Mouse (Mus musculus) intestine, embryonic 16.5 days (tissue): ENCODE data around the gene Gabarapl2. TPM values are rescaled to one million over a fixed set of nuclear protein-coding genes. Genes with fewer than 3 reads are reported as not detected.
A peak's percentile ranks its signal among the peaks of the same experiment; 100 is the strongest.

ENCODE experiments used
- ATAC-seq: fragments of 200-750 bp; cut with Nextera tagmentation; 2 replicates; pipeline ENCODE4 v1.8.0; 2017; ENCODE audit warnings: moderate TSS enrichment, moderate library complexity
- H3K27ac ChIP-seq: fragments of 300-500 bp; sonication (generic); 2 replicates; pipeline ENCODE4 v1.5.1; 2014; ENCODE audit warnings: mild to moderate bottlenecking, low read length
- H3K27me3 ChIP-seq: fragments of 300-500 bp; sonication (generic); replicated peaks from 2 replicates; pipeline ENCODE4 v1.6.1; 2014; ENCODE audit warnings: low read length, control low read depth, mixed read lengths; ENCODE audit not compliant: control insufficient read depth, insufficient read depth
- H3K36me3 ChIP-seq: fragments of 300-500 bp; sonication (generic); 2 replicates; pipeline ENCODE4 v1.6.1; 2014; ENCODE audit warnings: low read length, control low read depth; ENCODE audit not compliant: control insufficient read depth, insufficient read depth
- H3K4me1 ChIP-seq: fragments of 300-500 bp; sonication (generic); 2 replicates; pipeline ENCODE4 v1.6.1; 2014; ENCODE audit warnings: low read length, control low read depth, mixed read lengths; ENCODE audit not compliant: control insufficient read depth, insufficient read depth
- H3K4me2 ChIP-seq: fragments of 300-500 bp; sonication (generic); 2 replicates; pipeline ENCODE4 v1.6.1; 2014; ENCODE audit warnings: low read depth, low read length, control low read depth
- H3K4me3 ChIP-seq: fragments of 300-500 bp; sonication (generic); 2 replicates; pipeline ENCODE4 v1.5.1; 2014; ENCODE audit warnings: mild to moderate bottlenecking, low read length
- H3K9ac ChIP-seq: fragments of 300-500 bp; sonication (generic); 2 replicates; pipeline ENCODE4 v1.6.1; 2014; ENCODE audit warnings: low read depth, low read length
- H3K9me3 ChIP-seq: fragments of 300-500 bp; sonication (generic); 2 replicates; pipeline ENCODE4 v1.6.1; 2016; ENCODE audit warnings: low read length, control low read depth; ENCODE audit not compliant: control insufficient read depth
- WGBS: fragments of 180-500 bp; shearing (Covaris S2); extraction: QIAGEN DNeasy Blood & Tissue Kit; methylation state at CpG from one replicate; pipeline ENCODE4 v1.1.7; 2014; 5-methylcytosine and 5-hydroxymethylcytosine counted together
- polyA plus RNA-seq: library from polyadenylated mRNA; unstranded; fragments of >200 nt; fragmentation: Nextera tagmentation; extraction: Ambion mirVana; gene quantifications from 2 replicates; pipeline ENCODE4 v1.2.1, GENCODE M21; 2015

The Gabarapl2 gene
- polyA plus RNA-seq: 208 and 212 TPM in 2 replicates

DNA sequence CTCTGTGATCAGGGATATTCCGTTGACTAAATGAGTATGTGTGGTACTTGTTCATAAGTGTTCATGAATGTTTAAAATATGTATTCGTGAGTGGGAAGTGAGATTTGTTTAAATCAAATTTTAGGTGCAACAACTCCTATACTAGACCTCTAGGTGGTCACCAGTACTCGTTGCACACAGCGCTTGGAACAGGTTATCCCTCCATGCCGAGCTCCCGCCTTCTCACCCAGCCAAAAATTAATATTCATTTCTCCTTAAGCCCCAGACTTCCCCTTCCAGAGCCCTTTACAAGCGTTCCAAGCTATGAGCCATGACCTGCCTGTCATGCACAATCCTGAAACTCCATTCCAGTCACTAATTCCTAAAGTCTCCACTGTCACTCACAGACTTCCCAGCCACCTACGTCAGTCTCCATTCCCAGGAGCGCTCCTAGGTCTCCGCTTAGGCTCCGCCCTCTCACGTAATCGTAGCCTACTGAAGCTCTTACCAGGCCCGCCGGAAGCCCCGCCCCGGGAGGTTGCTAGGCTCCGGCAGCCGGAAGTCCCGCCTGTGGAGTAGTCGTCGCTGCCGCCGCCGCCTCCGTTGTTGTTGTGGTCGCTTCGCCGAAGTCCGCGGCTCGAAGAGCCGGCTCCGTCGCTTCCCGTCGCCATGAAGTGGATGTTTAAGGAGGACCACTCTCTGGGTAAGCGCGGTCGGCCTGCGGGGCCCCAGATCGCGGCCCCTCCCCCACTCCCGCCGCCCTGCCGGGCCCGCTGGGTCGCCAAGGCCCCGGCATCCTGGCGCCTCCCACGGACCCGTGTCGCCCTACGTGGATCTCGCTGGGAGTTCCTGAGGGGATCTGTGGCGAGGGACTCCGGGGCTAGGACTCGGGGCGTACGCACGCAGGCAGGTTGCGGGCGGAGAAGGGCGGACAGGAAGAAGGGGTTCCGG lies at the start of gene Gabarapl2:
Gene Gabarapl2, plus strand, starts transcription at position 533 of the 930 bp plus-strand sequence.
- under 1% methylated on average over 65 of the region's 65 CpGs for WGBS
- peak within 1 kb of the TSS; percentile 87 for H3K9ac ChIP-seq
- ATAC-seq: peak; percentile 97

DNA sequence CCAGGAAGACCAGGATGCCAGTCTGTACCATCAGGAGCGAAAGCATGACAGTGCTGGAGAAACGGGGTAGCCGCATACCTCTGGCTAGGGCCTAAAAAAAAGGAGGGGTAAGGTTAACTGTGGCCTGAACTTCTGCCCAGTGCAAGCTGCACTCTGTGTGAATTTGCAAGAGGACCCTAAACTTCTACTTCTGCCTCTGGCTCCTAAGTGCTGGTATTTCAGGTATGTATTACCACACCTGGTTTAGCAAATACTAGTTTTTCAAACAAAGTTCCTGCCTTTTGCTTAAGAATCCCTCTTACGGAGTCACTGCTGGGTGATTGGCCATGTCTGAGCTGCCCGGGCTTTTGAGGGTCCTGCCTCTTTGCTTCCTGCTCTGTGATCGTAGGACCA lies 49.6 kb upstream of the Gabarapl2 start:
- Histone ChIP-seq H3K9ac (no peak overlapping the region), H3K4me2 (no peak overlapping the region)
- WGBS: 63% methylated on average over 6 of the region's 6 CpGs

More for the DNA sequence above, at the start of gene Gabarapl2:
- peak within 1 kb of the TSS; percentile 93 for H3K4me3 ChIP-seq
- no peaks in the 10 kb centered on the region for H3K9me3 ChIP-seq
- H3K27me3 ChIP-seq: no peaks in the 10 kb centered on the region
- H3K4me2 ChIP-seq: peak within 1 kb of the TSS; percentile 94
- no peaks in the 10 kb centered on the region for H3K36me3 ChIP-seq
- H3K4me1 ChIP-seq: peaks cover 12% of the 10 kb centered on the region; the same call in 1 of the 2 replicates
- peak within 1 kb of the TSS; percentile 80 for H3K27ac ChIP-seq

DNA sequence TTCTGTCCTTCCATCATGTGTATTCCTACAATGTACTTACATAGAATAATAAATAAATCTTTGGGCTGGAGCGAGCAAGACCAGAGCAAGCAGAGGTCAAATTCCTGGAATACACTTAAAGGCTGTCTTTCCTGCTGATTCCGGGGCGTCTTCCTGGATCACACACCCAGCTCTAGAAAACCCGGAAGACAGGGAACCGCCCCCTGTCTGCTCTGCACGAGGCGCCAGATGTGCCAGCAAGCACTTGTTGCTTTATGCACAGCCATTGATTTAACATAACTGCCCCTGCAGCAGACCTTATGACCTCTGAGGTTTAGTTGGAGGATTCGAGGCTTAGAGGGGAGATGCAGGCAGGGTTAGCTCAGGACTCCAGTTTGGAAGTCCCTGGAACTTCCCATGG lies 48.5 kb upstream of the Gabarapl2 start:
- Histone ChIP-seq H3K36me3 (no peaks in the 10 kb centered on the region), H3K27me3 (peaks cover 21% of the 10 kb centered on the region), H3K27ac (no peak overlapping the region), H3K4me3 (no peak overlapping the region), H3K9me3 (no peaks in the 10 kb centered on the region), H3K4me1 (peaks cover 7% of the 10 kb centered on the region), H3K4me2 (0 out of 2 replicates have a peak overlapping the region, but pooled peaks have one; percentile 20), H3K9ac (no peak overlapping the region)
- peak; percentile 70; the same call in 1 of the 2 replicates for ATAC-seq
- 19% methylated on average over 8 of the region's 8 CpGs for WGBS

More for the DNA sequence above, 49.6 kb upstream of the Gabarapl2 start:
- H3K4me3 ChIP-seq: no peak overlapping the region
- peaks cover 21% of the 10 kb centered on the region for H3K27me3 ChIP-seq
- ATAC-seq: no peak
- no peaks in the 10 kb centered on the region for H3K36me3 ChIP-seq
- H3K9me3 ChIP-seq: no peaks in the 10 kb centered on the region
- H3K27ac ChIP-seq: no peak overlapping the region
- H3K4me1 ChIP-seq: peaks cover 7% of the 10 kb centered on the region

GRCm38 (mm10) chr8:111892615-111893014 lies 47.9 kb upstream of the Gabarapl2 start:
- H3K9ac ChIP-seq: no peak overlapping the region
- H3K4me1 ChIP-seq: peaks cover 7% of the 10 kb centered on the region
- no peaks in the 10 kb centered on the region for H3K9me3 ChIP-seq
- H3K4me3 ChIP-seq: no peak overlapping the region
- no peak overlapping the region for H3K27ac ChIP-seq
- 50% methylated on average over 5 of the region's 5 CpGs for WGBS
- H3K36me3 ChIP-seq: no peaks in the 10 kb centered on the region
- no peak; the same call in 1 of the 2 replicates for ATAC-seq
- no peak overlapping the region for H3K4me2 ChIP-seq
- H3K27me3 ChIP-seq: peaks cover 21% of the 10 kb centered on the region

DNA sequence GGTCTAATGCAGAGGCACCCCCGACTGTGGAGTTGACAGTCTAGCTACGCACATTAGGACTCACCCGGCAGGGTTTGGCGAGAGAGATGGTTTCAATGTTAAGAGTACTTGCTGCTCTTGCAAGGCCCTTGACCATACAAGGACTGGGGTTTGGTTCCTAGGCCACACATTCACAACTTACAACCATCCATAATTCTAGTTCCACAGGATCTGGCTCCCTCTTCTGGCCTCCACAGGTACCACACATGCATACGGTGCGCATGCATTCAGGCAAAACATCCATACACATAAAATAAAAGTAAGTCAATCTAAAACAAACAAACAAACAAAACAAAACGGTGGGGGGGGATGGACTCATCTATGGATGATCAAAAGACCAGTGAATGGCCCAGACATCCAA lies 45.5 kb upstream of the Gabarapl2 start:
- Histone ChIP-seq H3K4me3 (no peak overlapping the region), H3K4me1 (peaks cover 7% of the 10 kb centered on the region), H3K9ac (no peak overlapping the region), H3K36me3 (no peaks in the 10 kb centered on the region), H3K9me3 (no peaks in the 10 kb centered on the region), H3K4me2 (no peak overlapping the region), H3K27me3 (peaks cover 12% of the 10 kb centered on the region), H3K27ac (no peak overlapping the region)
- WGBS: 85% methylated on average over 7 of the region's 7 CpGs
- ATAC-seq: no peak

GRCm38 (mm10) chr8:111898586-111898985 lies 41.9 kb upstream of the Gabarapl2 start:
- no peak overlapping the region for H3K27ac ChIP-seq
- H3K4me3 ChIP-seq: no peak overlapping the region
- no peak overlapping the region for H3K4me2 ChIP-seq
- H3K36me3 ChIP-seq: no peaks in the 10 kb centered on the region
- no peak for ATAC-seq
- 40% methylated on average over 10 of the region's 10 CpGs for WGBS
- no peak overlapping the region for H3K9ac ChIP-seq
- H3K27me3 ChIP-seq: no peaks in the 10 kb centered on the region
- H3K9me3 ChIP-seq: no peaks in the 10 kb centered on the region
- H3K4me1 ChIP-seq: no peaks in the 10 kb centered on the region

GRCm38 (mm10) chr8:111902080-111902479 lies 38.4 kb upstream of the Gabarapl2 start:
- no peak overlapping the region for H3K27ac ChIP-seq

DNA sequence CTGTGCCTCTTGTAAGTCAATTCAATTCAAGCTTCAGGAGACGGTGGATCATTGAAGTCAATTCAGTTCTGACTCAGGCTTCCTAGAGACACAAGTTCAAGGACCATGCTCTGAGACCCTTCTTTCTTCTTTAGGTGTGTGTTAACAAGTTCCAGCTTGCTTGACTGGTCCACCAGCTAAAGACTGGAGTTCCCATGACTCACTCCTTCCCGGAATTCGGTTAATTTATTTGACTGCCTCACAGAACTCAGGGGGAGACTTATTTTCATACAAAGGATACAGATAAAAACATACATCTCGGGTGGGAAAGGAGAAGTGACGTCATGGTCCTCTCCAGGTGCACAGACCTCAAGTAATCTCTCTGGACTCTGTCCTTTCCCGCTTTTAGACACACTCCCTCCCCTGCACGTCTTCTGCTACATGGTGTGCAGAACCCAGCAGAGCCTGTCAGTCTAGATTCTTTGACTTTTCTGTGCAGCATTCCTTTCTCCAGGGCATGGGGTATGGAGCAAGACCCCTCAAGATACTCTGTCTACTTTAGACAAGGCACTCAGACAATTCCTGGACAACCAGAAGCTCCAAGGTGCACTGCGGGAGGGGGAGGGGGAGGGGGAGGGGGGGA lies 34.9 kb upstream of the Gabarapl2 start:
- WGBS: 42% methylated on average over 8 of the region's 8 CpGs
- H3K4me2 ChIP-seq: no peak overlapping the region
- peak overlapping the region; percentile 23; the same call in 1 of the 2 replicates for H3K27ac ChIP-seq
- no peak overlapping the region for H3K9ac ChIP-seq
- peaks cover 6% of the 10 kb centered on the region for H3K4me1 ChIP-seq
- peaks cover 13% of the 10 kb centered on the region for H3K27me3 ChIP-seq
- H3K36me3 ChIP-seq: no peaks in the 10 kb centered on the region
- H3K4me3 ChIP-seq: no peak overlapping the region
- peak; percentile 92 for ATAC-seq
- H3K9me3 ChIP-seq: no peaks in the 10 kb centered on the region

More at GRCm38 (mm10) chr8:111902080-111902479, 38.4 kb upstream of the Gabarapl2 start:
- no peaks in the 10 kb centered on the region for H3K36me3 ChIP-seq
- no peak overlapping the region for H3K4me3 ChIP-seq
- no peaks in the 10 kb centered on the region for H3K27me3 ChIP-seq
- ATAC-seq: no peak
- H3K9me3 ChIP-seq: no peaks in the 10 kb centered on the region
- H3K9ac ChIP-seq: no peak overlapping the region
- WGBS: 36% methylated on average over 5 of the region's 5 CpGs
- no peaks in the 10 kb centered on the region for H3K4me1 ChIP-seq
- H3K4me2 ChIP-seq: no peak overlapping the region
